Mouse (Mus musculus) brain, embryonic 18.5 days (tissue): ENCODE data around the gene Fhad1.
"Not testable (repeated sequence)": the region's sequence is repeated elsewhere in the genome, so short reads cannot be mapped to it uniquely, and the experiment has no call there.

Experiments used
- DNase-seq: peaks from one replicate; pipeline ENCODE4 v3.0.0-alpha.2; 2012; ENCODE audit warnings: low read depth, low spot score

Fhad1 gene

DNA sequence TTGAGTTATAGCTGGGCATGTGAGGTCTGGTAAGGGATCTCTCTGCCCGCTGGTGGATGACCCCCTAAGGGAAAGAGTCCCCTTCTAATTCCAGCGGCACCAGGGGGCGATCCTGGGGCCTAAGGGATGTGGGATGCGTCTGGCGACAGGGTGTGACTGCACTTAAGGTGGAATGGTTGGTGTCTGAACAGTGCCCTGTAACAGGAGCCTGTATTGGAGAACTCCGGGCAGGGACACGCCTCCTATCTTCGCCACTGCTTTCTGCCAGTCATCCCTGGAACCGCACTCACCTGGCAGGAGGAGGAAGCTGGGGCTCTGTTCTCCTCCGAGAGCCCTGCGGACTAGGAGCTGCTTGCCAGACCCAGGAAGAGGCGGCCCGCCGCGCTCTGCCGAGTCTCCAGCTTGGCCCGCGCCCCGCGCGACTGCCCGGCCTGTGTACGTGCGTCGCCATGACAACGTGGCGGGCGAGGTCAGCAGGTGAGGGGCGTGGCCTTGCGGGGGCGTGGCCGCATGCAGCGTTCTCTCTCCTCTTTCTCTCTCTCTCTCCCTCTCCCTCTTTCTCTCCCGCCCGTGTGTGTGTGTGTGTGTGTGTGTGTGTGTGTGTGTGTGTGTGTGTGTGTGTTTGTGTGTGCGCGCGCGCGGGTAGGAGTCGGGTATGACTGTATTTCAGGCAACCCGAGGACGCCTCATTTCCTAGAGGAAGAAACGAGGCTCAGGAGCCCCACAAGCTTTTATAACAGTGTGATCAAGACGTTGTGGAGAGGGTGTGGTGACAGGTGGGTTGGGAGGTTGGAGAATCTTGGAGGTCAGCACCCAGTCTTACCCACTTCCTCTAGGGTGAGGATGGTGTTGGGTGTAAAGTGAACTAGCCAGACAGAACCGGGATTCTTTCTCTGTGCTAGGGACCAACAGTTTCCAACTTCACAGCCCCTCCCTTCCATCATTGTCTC lies at the start of gene Fhad1:
Gene Fhad1 (minus strand): TSS at position 424 of the 950 bp plus-strand sequence.
- DNase-seq: no peak

DNA sequence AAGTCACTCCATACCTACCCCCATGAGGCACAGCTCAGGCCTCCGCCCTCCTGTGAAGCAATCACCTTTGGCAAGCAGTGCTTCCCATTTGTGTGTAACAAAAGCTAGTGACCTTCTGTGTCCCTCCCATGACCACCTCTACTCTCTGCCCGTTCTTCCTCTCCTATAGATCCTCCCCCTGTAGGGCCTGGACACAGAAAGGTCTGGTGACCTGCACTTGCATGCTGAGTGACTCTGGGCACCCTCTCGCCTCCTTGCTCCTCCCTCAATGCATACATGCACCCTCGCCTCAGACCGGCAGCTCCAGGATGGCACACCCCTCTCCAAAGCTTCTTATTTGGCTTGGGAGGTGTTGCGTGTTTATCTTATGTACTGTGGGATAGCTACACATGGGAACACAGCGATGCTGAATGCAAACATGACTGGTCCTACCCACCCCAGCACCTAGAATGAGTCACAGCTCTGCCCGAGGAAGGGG lies 48.2 kb upstream of the Fhad1 start:
- DNase-seq: no peak

DNA sequence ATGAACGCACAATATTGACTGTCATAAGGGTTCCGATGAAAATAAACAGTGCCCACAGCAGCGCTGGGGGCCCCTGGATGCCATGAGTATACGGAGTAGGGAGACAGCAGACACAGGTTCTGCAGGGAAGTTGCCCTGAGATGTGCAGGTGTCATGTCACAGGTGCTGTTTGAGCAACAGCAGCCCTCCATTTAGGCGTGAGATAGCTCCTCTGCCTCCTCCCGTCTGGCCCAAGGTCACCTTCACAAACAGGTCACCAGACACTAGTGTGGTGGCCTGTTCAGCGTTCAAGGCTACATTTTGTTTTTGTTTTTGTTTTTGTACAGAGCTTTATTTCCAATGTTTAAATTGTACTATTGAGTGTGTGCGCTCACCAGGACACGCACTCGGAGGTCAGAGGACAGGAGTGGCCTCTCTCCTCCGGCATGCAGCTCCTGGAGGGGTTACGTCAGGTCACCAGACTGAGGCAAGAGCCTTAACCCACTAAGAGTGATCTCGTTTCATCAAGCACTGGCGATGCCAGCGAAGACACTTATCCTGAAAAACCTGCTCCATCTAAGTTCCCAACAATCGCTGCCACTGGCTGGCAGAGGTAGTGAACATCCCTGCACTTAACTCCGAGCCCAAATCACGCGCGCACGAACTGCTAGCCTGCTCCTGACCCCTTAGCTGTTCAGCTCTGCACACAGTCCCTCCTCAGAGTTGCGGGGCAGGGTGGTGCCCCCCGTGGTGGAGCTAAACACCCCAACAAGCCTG lies 46.8 kb upstream of the Fhad1 start:
- no peak for DNase-seq

DNA sequence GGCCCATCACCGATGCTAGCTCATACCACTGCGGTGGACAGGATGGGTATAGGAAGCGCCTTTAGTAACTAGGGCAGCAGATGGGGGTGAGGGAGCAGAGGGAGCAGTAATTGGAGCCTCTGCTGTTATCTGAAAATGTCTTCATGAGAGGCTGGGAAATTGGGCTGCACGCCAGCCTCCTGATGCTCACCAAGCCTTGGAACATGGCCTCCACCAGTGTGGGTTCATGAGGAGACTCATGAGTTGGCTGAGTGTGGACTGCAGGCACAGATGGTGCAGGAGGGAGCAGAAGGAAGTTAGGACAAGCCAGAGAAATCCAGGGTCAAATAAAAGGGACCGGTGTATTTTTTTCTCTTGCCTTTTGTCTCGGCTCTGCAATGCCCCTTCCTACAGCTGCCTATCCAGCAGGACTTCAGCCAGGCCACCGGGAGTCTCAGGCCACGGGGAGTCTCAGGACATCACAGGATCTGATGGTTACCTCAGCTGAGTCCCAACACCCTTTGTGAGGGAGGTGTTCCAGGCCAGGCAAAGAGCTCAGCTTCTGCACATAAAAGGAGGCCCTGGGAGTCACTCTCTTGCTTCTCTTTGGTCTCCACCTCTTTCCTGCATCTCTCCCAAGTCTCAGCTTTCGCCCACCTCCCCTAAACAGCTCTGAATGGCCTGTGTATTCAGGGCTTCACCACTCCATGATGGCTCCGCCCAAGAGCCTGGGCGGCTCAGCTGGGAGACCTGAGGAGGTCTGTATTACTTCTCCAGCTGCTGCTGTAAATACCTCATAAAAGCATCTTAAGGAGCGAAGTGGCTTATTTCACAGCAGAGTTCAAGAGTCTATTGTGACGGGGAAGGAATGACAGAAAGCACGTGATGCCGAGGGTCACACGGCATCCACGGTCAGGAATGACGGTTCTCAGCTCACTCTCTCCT lies 45.8 kb upstream of the Fhad1 start:
- no peak for DNase-seq

DNA sequence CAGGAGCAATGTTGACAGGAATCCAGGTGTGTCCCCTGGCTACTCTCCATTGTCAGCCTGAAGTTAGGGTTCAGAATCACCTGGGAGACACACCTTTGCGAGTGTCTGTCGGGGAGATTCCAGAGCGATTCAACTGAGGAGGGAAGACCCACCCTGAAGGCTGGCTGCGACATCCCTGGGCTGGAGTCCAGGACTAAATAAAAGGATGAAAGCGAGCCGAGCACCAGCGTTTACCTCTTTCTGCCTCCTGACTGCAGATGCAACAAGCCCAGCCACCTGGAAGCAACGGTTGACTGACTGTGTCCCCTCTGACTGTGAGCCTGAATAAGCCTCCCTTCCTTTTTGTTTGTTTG lies 44.9 kb upstream of the Fhad1 start:
- no peak for DNase-seq

DNA sequence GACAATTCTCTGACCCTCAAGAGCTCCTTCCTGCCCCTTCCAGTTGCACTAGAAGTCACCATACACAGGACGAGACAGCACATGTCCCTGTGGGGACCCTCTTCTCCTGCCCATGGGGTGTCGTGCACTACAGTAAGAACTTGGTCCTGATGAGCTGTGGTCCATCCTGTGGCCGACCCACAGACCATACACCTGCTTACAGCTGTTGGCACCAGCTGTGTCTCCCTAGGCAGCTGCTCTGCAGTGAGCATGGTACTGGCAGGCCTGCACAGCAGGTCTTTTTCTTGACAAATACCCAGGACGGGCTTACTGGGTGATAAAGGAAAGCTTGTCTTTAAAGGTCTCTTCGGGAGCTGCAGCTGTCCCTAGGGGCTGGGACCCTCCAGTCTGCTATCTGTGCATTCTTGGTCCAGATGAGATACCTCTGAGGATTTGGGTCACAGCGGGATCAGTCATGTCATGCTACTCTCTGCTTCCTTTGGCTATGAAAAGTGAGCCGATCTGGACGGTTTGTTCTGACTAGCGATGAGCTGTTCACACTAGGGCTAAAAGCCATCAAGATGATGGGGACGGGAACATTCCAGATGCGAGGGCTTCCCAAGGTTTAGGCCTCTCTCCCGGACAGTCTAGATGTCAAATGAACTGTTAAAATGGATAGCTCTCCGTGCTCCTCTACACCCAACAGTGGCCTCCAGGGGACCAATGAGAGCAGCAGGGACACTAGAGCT lies 44.4 kb upstream of the Fhad1 start:
- DNase-seq: no peak

DNA sequence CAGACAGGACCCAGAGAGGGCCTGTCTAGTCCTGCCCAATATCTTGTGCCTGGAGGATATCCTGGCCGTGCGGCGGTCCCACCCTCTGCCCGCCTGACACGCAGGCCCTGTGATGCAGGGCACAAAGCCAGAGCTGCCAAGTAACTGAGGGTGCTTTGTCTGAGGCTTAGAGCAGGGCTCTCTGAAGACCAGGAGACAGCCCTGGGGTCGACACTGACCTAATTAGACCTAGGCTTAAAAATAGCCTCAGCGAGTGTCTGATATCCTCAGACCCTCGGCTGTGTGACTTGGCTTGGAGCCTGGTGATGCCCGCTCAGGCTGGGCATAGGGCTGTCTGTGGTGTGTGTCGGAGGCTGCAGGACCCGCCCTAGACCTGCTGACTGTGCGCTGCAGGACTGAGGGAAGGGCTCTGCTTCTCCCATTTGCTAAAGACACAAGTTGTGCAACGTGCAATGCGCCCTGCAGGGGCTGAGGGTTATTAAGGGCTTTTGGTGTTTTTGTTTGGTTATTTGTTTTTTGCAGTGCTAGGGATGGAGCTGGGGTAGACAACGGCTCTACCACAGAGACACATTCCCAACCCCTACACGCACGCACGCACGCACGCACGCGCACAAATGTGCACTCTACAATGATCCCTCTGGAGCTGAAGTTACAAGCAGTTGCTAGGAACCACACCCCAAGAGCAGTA lies 42.8 kb upstream of the Fhad1 start:
- no peak for DNase-seq

DNA sequence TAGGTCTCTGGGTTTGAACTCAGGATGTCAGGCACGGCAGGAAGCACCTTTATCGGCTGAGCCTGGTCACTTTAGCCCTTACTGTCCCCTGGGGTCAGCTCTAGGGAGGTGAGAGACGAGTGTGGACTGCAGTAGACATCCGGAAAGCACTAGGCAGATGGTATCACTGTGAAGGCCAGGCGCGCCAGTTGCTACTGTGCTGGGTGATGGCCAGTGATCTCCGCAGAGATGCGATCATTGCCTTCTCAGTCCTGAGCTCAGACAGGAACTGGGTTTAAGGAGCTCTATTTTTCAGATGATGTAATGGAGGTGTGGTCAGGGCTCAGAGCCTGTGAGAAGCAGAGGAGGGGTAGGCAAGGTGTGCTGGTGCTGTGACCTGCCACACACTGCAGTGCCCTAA lies 40.7 kb upstream of the Fhad1 start:
- no peak for DNase-seq

DNA sequence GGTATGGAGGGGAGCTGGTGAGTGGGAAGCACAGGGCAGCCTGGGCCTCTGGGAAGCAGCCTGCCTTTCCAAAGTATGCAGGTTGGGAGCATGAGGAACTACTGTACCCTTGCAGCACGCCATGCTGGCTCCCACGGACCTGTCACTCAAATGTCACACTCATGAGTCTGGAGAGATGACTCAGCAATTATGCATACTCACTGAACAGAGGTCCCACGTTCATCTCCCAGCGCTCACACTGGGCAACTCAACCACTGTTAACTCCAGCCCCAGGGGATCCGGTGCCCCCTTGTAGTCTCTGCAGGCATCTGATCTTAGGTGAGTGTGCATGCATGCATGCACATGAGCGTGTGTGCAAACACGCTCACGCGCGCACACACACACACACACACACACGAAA lies 39.7 kb upstream of the Fhad1 start:
- DNase-seq: no peak

DNA sequence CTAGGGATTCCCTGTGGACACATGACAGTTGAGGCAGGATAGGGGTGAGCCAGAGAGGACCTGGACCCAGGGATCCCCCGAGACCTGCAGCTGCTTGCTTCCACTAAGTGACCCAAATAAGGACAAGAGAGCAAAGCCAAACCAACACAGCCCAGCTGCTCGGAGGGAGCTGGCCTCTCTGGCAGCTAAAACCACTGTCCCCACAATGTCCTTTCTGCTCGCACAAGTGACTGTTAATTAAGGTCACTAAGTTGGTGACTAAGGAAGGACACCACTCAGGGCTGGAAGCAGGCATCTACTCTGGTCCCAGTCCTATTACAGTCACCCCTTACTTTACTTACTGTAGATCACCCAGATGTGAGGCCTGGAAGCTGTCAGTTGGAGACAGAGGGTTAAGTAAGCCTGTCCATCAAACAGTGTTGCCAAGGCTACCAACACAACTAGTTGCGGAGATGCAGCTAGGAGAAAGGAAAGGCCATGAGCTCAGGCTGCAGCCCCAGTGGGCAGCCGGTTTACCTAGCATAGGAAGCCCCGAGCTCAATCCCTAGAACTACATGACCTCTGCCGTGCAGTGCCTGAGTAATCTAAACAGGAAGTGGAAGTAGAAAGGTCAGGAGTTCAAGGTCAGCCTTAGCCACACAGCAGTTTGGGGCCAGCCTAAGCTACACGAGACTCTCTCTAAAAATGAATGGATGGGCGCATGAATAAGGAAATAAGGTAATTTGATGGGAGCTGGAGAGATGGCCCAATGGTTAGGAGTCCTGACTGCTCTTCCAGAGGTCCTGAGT lies 39.0 kb upstream of the Fhad1 start:
- no peak for DNase-seq

DNA sequence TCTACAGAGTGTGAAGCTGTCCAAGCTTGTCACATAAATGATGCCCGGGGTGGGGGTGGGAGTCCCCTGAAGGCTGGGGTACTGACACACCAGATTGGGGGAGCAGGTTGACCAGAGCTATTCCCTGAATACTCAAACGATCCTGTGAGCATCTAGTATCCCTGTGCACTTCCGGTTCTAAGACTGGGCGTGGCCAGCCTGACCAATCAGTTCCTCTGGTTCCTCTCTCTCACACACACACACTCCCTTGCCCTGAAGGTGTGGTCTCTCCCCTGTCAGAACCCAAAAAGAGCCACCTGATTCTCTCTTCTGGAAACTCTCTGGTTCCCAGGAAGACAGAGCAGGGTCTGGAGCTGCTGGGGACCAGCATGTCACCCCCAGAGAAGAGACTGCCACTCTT lies 38.4 kb upstream of the Fhad1 start:
- no peak for DNase-seq

DNA sequence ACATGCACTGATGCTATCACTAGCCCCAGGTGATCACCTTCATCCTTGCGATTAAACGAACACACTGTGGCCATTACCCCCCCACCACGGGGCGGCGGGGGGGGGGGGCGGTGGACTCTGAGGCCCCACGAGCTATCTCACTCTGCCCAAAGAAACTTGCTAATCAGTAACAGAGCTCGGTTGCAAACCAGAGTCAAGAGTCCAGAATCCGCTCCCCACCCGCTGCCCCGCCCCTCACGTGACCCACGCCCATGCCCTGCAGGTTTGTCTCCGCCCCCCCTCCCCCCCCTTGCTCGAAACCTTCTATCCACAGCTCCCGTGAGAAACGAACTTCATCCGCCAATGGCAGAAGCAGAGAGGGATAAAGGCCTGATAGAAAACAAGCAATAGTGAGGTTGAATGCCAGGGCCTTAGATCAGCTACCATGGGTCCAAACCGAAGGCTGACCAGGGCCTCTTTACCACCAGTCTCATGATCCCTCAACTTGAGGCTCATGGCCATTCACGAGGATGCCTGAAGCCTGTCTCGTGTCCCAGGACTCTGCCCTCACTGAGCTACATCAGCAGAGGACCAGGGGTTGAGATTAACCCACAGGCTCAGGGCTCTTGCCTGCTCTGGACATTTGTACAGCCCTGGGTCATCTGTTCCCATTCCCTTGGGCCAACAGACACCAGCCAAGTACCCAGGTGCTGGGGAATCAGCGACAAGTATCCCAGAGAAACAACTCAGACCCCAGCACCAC lies 37.7 kb upstream of the Fhad1 start:
- no peak for DNase-seq

DNA sequence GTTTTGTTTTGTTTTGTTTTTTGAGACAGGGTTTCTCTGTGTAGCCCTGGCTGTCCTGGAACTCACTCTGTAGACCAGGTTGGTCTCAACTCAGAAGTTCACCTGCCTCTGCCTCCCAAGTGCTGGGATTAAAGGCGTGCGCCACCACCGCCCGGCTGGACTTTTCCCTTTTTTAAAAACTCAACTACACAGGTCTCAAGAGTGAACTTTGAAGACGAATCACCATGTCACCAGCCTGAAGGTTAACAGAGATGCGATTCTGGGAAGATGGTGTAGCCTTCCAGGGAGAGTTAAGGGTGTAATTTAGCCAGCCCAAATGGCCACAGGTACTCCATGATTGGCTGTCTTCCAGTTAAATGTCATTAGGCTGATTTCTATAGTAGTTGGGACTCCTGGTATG lies 37.0 kb upstream of the Fhad1 start:
- not testable (repeated sequence) for DNase-seq

DNA sequence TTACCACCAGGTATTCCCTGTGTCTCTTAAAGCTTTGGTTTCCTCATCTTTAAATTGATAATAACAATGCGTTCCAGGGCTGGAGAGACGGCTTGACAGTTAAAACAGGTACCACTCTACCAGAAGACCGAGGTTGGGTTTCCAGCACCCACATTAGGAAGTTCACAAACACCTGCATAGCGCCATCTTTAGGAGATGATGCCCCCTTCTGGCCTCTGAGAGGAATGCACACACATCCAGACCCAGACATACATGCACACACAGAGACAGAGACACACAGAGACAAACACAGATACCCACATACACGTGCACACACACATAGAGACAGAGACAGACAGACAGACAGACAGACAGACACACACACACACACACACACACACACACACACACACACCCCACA lies 35.1 kb upstream of the Fhad1 start:
- no peak for DNase-seq

DNA sequence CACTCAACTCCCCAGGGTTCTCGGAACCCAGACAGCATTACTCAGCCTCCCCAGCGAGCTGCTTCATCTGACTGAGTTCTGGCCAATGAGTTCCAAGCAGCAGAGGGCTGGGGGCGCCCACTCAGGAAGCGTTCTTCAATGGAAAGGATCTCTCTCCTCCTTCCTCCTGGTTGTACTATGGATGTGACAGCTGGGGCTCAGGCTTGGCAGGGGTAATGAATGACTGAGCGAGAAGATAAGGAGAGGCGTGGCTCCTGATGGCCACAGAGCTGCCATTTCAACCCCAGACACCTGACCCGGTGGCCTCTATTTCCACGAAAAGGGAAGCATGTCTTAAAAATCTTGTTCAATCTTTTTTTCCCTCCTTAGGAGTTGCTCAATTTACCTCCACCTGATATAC lies 33.5 kb upstream of the Fhad1 start:
- no peak for DNase-seq

DNA sequence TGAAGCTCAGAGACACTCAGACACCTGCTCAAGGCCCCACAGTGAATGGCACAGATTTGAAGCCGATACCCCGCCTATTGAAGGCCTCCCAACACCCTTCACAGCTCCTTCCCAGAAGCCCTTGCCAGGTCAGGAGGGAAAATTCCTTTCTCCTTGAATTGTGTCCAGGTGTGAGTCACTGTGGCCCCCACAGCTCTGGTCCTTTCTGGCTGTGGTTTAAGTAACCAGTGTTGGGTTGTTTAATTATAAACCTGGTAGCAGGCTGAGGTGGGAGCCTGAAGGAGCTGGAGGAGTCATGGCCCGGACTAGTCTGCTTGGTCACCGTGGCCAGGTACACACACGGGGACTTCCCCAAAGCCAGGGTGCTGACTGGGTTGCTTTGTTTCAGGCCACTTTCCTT lies 32.1 kb upstream of the Fhad1 start:
- no peak for DNase-seq

DNA sequence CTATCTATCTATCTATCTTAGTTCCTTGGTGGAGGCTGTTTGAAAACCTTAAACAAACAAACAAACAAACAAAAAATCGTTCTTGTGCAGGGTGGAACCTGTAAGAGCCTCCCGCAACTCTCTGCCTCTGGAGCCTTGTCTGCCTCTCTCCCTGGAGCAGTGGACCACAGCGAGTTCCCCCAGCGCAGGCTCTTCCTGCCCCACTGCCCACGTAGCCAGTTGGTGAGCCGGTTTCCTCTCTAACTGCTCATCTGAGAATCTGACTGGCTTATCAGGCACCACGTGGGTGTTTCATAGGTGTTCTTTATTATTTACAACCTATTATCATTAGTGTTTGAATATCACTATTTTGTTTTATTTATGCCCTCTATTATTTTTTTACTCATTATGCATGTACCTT lies 31.6 kb upstream of the Fhad1 start:
- DNase-seq: no peak

DNA sequence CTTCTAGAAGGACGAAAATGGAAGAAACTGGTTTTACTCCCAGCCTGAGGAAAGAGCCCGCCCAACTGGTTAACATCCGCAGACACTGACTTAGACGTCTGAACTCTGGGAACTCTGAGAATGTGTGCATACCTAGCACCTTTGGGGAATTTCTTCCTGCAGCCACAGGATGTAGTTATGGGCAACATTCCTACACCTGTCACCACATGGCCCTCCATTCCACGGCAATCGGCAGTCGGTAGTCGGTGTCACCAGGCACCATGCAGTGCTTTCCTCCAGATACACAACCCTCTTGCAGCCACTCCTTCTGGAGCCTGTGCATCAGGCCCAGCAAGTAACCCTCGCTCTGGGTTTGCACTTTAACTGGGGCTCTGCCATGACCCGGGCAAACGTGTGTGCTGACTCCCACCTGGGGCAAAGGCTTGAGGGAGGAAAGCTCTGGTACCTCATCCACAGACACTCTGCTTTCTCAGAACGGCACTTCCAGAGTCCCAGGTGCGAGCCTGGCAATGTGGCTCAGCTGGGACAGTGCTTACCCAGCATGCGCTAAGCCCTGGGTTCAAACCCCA lies 30.8 kb upstream of the Fhad1 start:
- no peak for DNase-seq

DNA sequence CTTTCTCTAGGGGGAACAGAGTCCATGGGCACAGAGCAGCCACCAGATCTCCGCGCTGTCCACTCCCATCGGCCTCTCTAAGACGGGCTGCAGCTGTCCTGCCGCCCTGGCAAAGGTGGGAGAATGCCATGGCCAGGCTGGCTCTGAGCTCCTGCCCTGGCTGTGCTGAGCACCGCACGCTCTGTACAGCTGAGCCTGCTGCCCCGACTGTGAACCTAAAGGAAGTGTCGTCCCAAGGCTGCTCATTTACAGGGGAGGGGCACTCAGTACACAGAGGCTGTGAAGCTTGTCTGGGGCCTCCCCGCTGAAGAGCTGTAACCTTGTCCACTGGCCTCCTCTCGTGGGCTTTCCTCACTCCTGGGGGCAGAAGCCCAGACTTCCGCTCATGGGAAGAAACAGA lies 29.6 kb upstream of the Fhad1 start:
- no peak for DNase-seq
